Mouse (Mus musculus): ENCODE data around the gene Irf4.

Gene Irf4

GRCm38 (mm10) chr13:30801886-30802285 lies 52.9 kb downstream of the Irf4 start:
- DNase-seq (ENCODE audit: low spot score in 2 of 2): peak; percentile 64 to 73

DNA sequence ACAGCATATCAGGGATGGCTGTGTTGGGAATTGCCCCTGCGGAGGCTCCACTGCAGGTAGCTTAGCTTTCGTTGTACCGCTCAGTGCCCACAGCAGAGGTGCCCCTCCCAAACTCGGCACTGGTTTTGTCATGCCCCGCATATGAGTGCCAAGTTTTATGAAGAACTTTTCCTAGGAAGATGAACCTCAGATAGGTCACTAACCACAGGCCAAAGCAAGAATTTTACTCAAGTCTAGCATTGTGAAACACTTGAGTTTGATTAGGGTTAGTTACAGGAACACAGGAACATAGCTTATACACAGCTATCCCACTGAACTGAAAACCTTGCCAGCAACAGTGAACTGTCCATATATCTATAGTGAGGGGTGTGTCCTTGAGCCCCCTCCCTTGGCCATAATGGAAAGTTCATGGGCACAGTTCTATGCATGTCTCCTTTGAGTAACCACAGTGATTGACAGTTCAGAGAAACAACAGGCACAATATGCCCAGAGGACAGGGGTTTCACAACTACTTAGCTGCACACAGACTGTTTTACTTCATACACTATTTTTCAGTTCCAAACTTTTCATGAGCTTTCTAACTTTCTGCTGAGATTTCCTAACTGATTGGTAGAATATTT lies 53.4 kb downstream of the Irf4 start:
- no peak for DNase-seq (ENCODE audit: low spot score in 2 of 2)

- no peak for DNase-seq (ENCODE audit: low spot score in 2 of 2)
Observed at GRCm38 (mm10) chr13:30809240-30809639, 60.2 kb downstream of the Irf4 start.

DNA sequence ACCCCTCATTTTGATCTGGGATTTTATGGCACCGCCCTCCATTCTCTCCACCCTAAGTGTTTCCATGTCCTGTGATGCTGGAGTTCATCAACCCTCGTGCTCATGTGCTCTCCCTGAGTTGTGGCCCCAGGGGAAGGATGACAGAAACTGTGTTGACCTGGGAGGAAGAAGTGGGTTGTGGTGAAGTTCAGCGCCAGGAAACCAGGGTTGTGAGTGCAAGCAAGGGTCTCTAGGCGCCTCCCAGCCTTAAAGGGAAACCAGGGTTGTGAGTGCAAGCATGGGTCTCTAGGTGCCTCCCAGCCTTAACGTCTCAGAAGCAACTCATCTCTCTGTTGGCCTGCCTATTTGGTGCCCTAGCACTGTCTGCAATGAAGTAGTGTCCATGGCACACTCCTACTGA lies 64.4 kb downstream of the Irf4 start:
- peak in 1 of 2 experiments; percentile 14 for DNase-seq (ENCODE audit: low spot score in 2 of 2)

DNA sequence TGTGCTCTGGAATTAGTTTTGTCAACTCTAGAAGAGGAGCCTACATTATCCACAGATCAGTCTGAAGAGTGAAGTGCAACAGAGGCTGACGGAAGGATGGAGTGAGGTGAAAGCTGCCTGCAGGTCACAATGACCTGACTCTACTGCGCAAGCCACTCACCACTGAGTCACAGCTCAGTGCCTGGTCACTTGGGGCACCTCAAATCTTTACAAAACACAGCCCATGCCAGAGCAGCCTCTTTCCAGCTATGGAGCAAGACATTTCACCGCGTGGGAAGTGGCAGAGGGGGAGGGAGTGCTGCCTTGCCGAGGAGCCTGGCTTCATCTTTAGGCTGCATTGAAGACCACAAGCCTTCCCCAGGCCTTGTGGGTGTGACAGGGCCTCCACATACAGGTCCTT lies 65.2 kb downstream of the Irf4 start:
- DNase-seq (ENCODE audit: low spot score in 2 of 2): no peak
